Mouse (Mus musculus) splenic B cell, adult 2 months (primary cell): ENCODE data around the gene Olfr283.

Source experiments
- DNase-seq: peaks from one replicate; pipeline ENCODE4 v3.0.0-alpha.2; 2011; ENCODE audit warnings: low read depth, low spot score
- H3K27me3 ChIP-seq: 2 replicates; pipeline ENCODE4 v1.6.1; 2012; ENCODE audit warnings: mild to moderate bottlenecking, low read length, moderate library complexity, mixed read lengths; ENCODE audit not compliant: control insufficient read depth, poor library complexity, insufficient read depth, severe bottlenecking
- H3K36me3 ChIP-seq: 2 replicates; pipeline ENCODE4 v1.6.1; 2012; ENCODE audit warnings: mild to moderate bottlenecking, low read length, moderate library complexity, mixed read lengths; ENCODE audit not compliant: control insufficient read depth, poor library complexity, insufficient read depth, severe bottlenecking

Gene Olfr283

GRCm38 (mm10) chr15:98389796-98390195 lies 9.1 kb upstream of the Olfr283 start:
- no peaks in the 10 kb centered on the region for H3K36me3 ChIP-seq
- H3K27me3 ChIP-seq = no peaks in the 10 kb centered on the region
- DNase-seq = peak; percentile 53

- no peaks in the 10 kb centered on the region for H3K27me3 ChIP-seq
- no peaks in the 10 kb centered on the region for H3K36me3 ChIP-seq
- no peak for DNase-seq
Measured at GRCm38 (mm10) chr15:98387621-98388020, 6.9 kb upstream of the Olfr283 start.

GRCm38 (mm10) chr15:98378209-98378608 lies 2.5 kb downstream of the Olfr283 start:
- no peaks in the 10 kb centered on the region for H3K27me3 ChIP-seq

GRCm38 (mm10) chr15:98340887-98341286 lies 39.9 kb downstream of the Olfr283 start, which contains the start of gene Olfr284:
Gene Olfr284 (minus strand): TSS chr15:98340987.
- no peak for DNase-seq
- H3K27me3 ChIP-seq = no peaks in the 10 kb centered on the region

More at GRCm38 (mm10) chr15:98378209-98378608, 2.5 kb downstream of the Olfr283 start:
- DNase-seq = no peak
- H3K36me3 ChIP-seq = no peaks in the 10 kb centered on the region

More at GRCm38 (mm10) chr15:98340887-98341286, 39.9 kb downstream of the Olfr283 start, which contains the start of gene Olfr284:
- no peaks in the 10 kb centered on the region for H3K36me3 ChIP-seq
